Mouse (Mus musculus): ENCODE data around the gene Gm20604.

DNA sequence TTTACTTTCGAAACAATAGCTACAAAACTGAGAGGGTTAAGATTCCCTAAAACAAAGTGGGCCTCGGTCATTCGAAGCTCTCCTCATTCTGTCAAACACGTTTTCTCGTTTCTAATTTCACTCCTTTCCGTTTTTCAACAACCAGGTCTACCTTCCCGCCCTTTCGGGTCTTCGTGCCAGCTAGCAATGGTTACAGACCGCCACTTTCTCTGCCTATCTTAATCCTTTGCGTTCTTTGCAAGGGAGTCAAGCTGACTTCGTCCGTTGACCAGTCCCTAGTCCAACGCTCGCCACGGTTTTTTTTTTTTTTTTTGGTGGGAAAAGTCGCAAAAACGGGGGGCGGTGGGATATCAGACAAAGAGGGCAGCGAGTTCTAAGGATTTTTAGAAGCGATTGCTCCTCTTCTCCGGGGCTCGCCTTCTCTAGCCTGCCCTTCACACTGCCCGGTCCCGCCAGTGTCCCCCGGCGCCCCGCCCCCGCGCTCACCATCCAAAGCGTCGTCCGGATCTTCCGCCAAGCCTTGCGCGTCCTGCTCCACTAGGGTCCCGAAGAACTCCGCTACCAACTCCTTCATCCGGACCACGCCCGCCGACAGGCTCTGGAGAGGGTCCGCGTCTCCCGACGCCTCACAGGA lies 1.3 kb downstream of the Gm20604 start:
- TF ChIP-seq CTCF (conservative IDR thresholded peaks at IDR 0.05; ENCODE audit: insufficient read depth, insufficient read length, low read depth, low read length) (no peak), POLR2A (IDR thresholded peaks at IDR 0.05; ENCODE audit: low read depth, low read length) (no peak)

Data from kidney, adult 2 months (tissue).